Mouse (Mus musculus) intestine, postnatal 0 days (tissue): ENCODE data around the gene Rnf2. TPM values are rescaled to one million over a fixed set of nuclear protein-coding genes. Genes with fewer than 3 reads are reported as not detected.

Experiments used
- ATAC-seq: fragments of 200-750 bp; cut with Nextera tagmentation; 2 replicates; pipeline ENCODE4 v1.8.0; 2017; ENCODE audit warnings: mild to moderate bottlenecking, moderate TSS enrichment, moderate library complexity
- H3K27ac ChIP-seq: fragments of 300-500 bp; sonication (generic); 2 replicates; pipeline ENCODE4 v1.5.1; 2014; ENCODE audit warnings: mild to moderate bottlenecking, low read depth, low read length, moderate library complexity
- H3K27me3 ChIP-seq: fragments of 300-500 bp; sonication (generic); replicated peaks from 2 replicates; pipeline ENCODE4 v1.6.1; 2014; ENCODE audit warnings: low read length, mixed read lengths; ENCODE audit not compliant: control insufficient read depth, insufficient read depth
- H3K36me3 ChIP-seq: fragments of 300-500 bp; sonication (generic); 2 replicates; pipeline ENCODE4 v1.6.1; 2014; ENCODE audit warnings: mild to moderate bottlenecking, moderate library complexity; ENCODE audit not compliant: control insufficient read depth, insufficient read depth
- H3K4me1 ChIP-seq: fragments of 300-500 bp; sonication (generic); replicated peaks from 2 replicates; pipeline ENCODE4 v1.6.1; 2014; ENCODE audit warnings: antibody characterized with exemption, low read length, mixed read lengths; ENCODE audit not compliant: control insufficient read depth, insufficient read depth
- H3K4me2 ChIP-seq: fragments of 300-500 bp; sonication (generic); replicated peaks from 2 replicates; pipeline ENCODE4 v1.6.1; 2014; ENCODE audit warnings: low read depth, mild to moderate bottlenecking, moderate library complexity
- H3K4me3 ChIP-seq: fragments of 300-500 bp; sonication (generic); 2 replicates; pipeline ENCODE4 v1.5.1; 2014; ENCODE audit warnings: low read depth, low read length
- H3K9ac ChIP-seq: fragments of 300-500 bp; sonication (generic); 2 replicates; pipeline ENCODE4 v1.6.1; 2014; ENCODE audit warnings: mild to moderate bottlenecking, low read depth, low read length
- H3K9me3 ChIP-seq: fragments of 300-500 bp; sonication (generic); 2 replicates; pipeline ENCODE4 v1.6.1; 2016; ENCODE audit warnings: mixed run types; ENCODE audit not compliant: control insufficient read depth
- CTCF ChIP-seq: sonication (generic); IDR thresholded peaks from 2 replicates; pipeline ENCODE4 v1.5.1; 2016; ENCODE audit warnings: low read depth, mild to moderate bottlenecking, control low read depth, antibody characterized with exemption, moderate library complexity
- WGBS: fragments of 180-500 bp; shearing (Covaris S2); extraction: QIAGEN DNeasy Blood & Tissue Kit; methylation state at CpG from one replicate; pipeline ENCODE4 v1.1.7; 2014; 5-methylcytosine and 5-hydroxymethylcytosine counted together
- polyA plus RNA-seq: library from polyadenylated mRNA; unstranded; fragments of >200 nt; fragmentation: Nextera tagmentation; extraction: Ambion mirVana; gene quantifications from 2 replicates; pipeline ENCODE4 v1.2.1, GENCODE M21; 2015

Rnf2 gene
- polyA plus RNA-seq, result 26.9 and 31.4 TPM in 2 replicates

DNA sequence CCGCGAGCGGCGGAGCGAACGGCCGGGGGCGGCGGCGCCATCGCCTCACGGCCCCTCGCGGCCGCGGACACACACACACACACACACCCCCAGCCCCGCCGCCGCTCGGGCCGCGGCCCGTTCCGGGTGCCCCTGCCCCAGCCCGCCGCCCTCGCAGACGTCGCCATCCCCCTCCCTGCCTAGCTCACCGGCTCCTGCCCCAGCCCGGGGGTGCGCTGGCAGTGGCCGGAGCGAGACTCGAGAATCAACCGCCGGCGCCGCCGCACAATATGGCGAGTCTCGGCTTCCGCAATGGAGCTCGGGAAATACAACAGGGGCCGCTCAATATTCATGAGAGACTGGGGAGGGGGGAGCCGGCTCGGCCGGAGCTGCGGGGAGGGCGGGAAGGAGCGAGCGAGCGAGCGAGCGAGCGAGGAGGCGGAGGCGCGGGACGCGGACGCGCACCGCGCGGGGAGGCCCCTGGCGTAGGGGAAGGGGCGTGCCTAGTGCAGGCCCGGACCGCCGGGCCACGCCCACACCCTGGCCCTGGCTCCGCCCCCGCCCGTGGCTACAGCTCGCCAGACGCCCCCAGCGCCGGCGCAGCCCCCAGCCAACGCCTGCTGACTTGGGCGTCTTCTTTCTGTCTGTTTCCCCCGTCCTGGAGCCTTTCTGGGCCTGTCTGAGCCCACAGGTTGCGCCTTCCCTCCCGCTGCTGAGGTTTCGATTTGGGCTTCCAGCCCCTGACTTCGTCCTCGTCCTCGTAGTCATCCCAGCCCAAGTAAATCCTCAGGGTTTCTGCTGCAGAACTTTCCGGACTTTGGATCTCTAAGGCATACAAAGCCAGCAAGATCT is at the start of gene Rnf2:
TSS of gene Rnf2 (minus strand) at position 425 of the 831 bp plus-strand sequence.
- under 1% methylated on average over 56 of the region's 90 CpGs for WGBS
- ATAC-seq, result peak; percentile 98
- Histone ChIP-seq H3K4me3 (peak within 1 kb of the TSS; percentile 97), H3K36me3 (no peaks in the 10 kb centered on the region), H3K27me3 (no peaks in the 10 kb centered on the region), H3K4me2 (peak within 1 kb of the TSS; percentile 73), H3K27ac (peak within 1 kb of the TSS; percentile 97), H3K9me3 (no peaks in the 10 kb centered on the region), H3K4me1 (no peaks in the 10 kb centered on the region; the same call in 1 of the 2 replicates), H3K9ac (peak within 1 kb of the TSS; percentile 98)
- TF ChIP-seq CTCF, result no peak

DNA sequence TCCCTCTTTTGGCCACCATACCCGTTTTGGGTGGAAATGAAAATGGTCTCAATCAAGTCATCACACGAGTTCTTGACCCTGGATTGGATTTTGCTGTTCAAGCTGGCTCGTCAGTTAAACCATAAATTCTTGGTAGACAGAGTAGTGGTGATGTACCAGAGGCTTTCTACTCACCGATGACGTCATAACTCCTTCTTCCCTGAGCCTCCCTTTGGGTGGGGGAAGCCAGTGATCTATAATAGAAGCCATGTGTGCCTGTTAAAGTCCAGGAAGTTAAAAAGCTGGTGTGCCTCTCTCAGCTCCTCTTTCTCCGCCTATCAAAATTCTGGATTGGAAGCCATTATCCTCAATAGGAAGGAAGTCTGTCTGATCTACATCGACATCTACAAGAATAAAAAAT is 49.0 kb upstream of the Rnf2 start:
- 70% methylated on average over 7 of the region's 7 CpGs for WGBS
- TF ChIP-seq CTCF, result no peak

DNA sequence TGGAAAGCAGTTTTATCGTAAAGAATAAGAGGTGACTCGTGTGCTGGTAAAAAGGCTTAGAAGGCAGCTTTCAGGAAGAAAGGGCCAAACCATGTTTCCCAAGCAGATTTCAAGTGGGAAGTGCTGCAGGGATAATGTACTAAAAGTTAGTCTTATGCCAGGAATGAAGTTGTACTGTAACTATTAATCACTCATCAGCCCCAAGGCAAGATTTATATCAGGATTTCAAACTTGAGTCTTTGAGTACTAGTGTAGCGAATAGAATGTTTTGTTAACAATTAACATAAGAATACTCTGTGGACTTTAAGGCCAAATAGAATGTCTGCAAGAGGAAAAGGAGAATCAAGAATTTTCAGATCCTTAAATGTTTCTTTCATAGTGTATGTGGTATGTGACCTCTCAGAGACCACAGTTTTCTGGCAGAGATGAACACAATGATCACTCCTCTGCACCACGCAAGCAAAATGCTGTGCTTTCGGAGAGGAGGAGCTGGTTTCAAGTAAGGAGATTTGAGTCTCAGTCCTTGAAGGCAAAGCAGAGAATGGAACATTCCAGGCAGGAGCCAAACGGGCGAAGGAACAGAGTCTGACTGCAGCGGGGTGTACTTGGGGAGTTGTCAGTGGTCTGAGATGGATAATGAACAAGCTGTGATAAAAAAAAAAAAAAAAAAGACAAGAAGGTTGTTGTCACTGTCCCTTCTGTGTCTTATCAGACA is 48.3 kb upstream of the Rnf2 start:
- H3K27me3 ChIP-seq, result no peaks in the 10 kb centered on the region
- H3K4me1 ChIP-seq, result no peaks in the 10 kb centered on the region
- no peak overlapping the region for H3K9ac ChIP-seq
- no peak overlapping the region for H3K27ac ChIP-seq
- no peak for ATAC-seq
- no peaks in the 10 kb centered on the region for H3K36me3 ChIP-seq
- 61% methylated on average over 8 of the region's 8 CpGs for WGBS
- H3K4me2 ChIP-seq, result no peak overlapping the region
- H3K4me3 ChIP-seq, result no peak overlapping the region
- no peaks in the 10 kb centered on the region for H3K9me3 ChIP-seq
- TF ChIP-seq CTCF, result no peak

More for the DNA sequence above, 49.0 kb upstream of the Rnf2 start:
- Histone ChIP-seq H3K27me3 (no peaks in the 10 kb centered on the region), H3K4me3 (no peak overlapping the region), H3K9ac (no peak overlapping the region), H3K36me3 (no peaks in the 10 kb centered on the region), H3K9me3 (no peaks in the 10 kb centered on the region), H3K4me1 (no peaks in the 10 kb centered on the region), H3K27ac (no peak overlapping the region), H3K4me2 (no peak overlapping the region)
- ATAC-seq, result no peak

DNA sequence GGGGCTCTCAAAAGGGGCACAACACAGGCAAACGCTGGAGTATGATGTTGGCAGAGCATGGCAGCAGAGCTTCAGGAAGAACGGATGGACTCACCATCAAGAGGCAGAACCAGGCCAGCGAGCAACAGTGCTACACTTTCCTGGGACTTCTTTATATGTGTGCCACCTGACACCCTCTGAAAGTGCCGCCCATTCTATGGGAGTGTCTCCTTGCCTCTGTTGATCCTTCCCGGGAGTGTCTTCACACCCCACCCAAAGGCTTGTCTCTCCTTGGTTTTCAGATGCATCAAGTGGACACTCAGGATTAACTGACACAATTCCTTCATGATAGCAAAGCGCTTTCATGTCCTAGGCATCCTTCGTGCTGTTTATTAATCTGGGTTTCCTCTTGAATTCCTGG is 44.8 kb upstream of the Rnf2 start:
- H3K4me1 ChIP-seq, result no peaks in the 10 kb centered on the region
- no peak overlapping the region for H3K27ac ChIP-seq
- H3K4me2 ChIP-seq, result no peak overlapping the region
- H3K27me3 ChIP-seq, result no peaks in the 10 kb centered on the region
- no peaks in the 10 kb centered on the region for H3K9me3 ChIP-seq
- ATAC-seq, result no peak
- H3K36me3 ChIP-seq, result no peaks in the 10 kb centered on the region
- H3K4me3 ChIP-seq, result no peak overlapping the region
- 77% methylated on average over 7 of the region's 7 CpGs for WGBS
- TF ChIP-seq CTCF, result no peak
- no peak overlapping the region for H3K9ac ChIP-seq

DNA sequence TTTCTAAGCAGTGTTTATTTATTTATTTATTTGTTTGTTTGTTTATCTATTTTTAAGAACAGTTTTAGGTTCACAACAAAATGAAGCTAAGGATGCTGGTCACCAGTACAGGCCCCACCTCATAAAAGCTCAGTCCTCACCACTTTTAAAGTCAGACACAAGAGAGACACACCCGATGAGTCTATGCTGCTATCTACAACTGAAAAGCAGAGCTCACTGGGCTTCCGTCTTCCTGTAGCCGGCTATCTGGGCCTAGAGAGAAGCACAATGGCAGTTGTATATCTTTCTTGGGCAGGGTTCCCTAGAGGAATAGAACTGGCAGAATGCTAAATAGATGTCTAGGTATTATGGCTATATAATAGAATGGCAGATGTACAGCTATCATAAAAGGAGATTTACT is 43.8 kb upstream of the Rnf2 start:
- H3K9me3 ChIP-seq, result no peaks in the 10 kb centered on the region
- no peak for TF ChIP-seq CTCF
- no peak overlapping the region for H3K27ac ChIP-seq
- H3K36me3 ChIP-seq, result no peaks in the 10 kb centered on the region
- no peak for ATAC-seq
- H3K4me3 ChIP-seq, result no peak overlapping the region
- 88% methylated on average over 3 of the region's 3 CpGs for WGBS
- H3K4me2 ChIP-seq, result no peak overlapping the region
- H3K27me3 ChIP-seq, result no peaks in the 10 kb centered on the region
- no peaks in the 10 kb centered on the region for H3K4me1 ChIP-seq
- H3K9ac ChIP-seq, result no peak overlapping the region

DNA sequence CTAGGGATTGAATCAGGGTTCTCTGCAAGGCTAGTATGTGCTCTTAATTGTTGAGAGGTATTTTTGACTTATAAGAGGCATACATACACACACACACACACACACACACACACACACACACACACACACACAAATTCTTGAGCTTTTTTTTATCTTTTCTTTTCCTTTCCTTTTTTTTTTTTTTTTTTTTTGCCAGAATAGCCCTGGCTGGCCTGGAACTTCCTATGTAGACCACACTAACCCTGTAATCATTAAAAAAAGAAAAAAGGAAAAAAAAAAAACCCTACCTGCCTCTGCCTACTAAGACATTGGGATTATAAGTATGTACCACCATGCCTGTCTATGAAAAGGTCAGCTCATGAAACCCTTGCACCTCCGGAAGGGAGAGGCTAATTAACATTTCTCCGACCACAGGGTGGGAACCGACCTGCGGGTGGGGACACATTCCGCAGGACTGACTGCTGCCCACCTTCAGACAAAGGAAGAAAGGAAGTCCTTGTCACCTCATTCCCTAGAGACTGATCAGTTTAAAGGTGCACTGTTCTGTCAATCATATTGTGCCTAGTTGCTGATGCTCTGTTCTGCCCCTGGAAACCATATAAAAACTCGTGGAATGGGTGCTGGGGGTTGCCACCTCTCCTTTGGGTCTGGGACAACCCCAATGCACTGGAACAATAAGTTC is 43.2 kb upstream of the Rnf2 start:
- WGBS, result 74% methylated on average over 6 of the region's 6 CpGs
- no peak overlapping the region for H3K4me3 ChIP-seq
- no peak overlapping the region for H3K4me2 ChIP-seq
- H3K9me3 ChIP-seq, result no peaks in the 10 kb centered on the region
- ATAC-seq, result no peak
- TF ChIP-seq CTCF, result no peak
- no peaks in the 10 kb centered on the region for H3K27me3 ChIP-seq
- no peak overlapping the region for H3K9ac ChIP-seq
- no peak overlapping the region for H3K27ac ChIP-seq
- no peaks in the 10 kb centered on the region for H3K4me1 ChIP-seq
- no peaks in the 10 kb centered on the region for H3K36me3 ChIP-seq
